Mouse (Mus musculus): ENCODE data around the gene Hpf1. TPM values are rescaled to one million over a fixed set of nuclear protein-coding genes. Genes with fewer than 3 reads are reported as not detected.

Hpf1 gene
- polyA plus RNA-seq, 1 experiment, result 59.5 TPM

DNA sequence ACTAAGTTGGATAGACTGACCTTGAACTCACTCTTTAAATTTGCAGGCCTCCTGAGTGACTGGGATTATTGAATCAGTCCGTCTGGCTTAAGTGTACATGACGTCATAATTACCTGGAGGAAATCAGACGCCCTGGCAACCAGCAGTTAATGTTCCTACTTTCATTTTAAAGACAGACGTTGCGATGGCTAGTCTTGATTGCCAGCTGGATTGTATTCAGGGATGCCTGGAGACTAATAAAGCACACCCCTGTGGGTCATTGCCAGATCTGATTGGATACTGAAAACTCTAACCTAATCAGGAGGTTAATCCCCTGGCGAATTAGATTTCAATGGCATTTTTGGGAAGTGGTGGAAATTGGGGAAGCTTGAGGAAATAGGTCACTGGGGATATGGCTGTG lies 3.5 kb upstream of the Hpf1 start:
- TF ChIP-seq CTCF (IDR thresholded peaks at IDR 0.05; ENCODE audit: control insufficient read depth, insufficient read depth, insufficient read length) (no peak), USF1 (IDR thresholded peaks at IDR 0.05; ENCODE audit: low read depth) (no peak), FOSL1 (IDR thresholded peaks at IDR 0.05; ENCODE audit: insufficient read depth, low read length, poor library complexity, severe bottlenecking) (no peak), MAX (IDR thresholded peaks at IDR 0.05) (no peak), MYOG (IDR thresholded peaks at IDR 0.05; ENCODE audit: control insufficient read depth, extremely low read depth, insufficient read length) (no peak), MYOD1 (IDR thresholded peaks at IDR 0.05; ENCODE audit: control insufficient read depth, insufficient read length, low read depth) (no peak), CEBPB (IDR thresholded peaks at IDR 0.05; ENCODE audit: low read depth) (no peak)
- Histone ChIP-seq H3K79me2 (ENCODE audit: control insufficient read depth, insufficient read depth) (peaks cover 14% of the 10 kb centered on the region), H3K27me3 (ENCODE audit: control insufficient read depth, insufficient read depth, insufficient read length) (no peaks in the 10 kb centered on the region), H3K79me3 (ENCODE audit: low read depth) (peaks cover 12% of the 10 kb centered on the region), H3K4me3 (ENCODE audit: insufficient read depth, poor library complexity, severe bottlenecking) (no peak overlapping the region), H3K36me3 (ENCODE audit: control insufficient read depth, insufficient read depth) (no peaks in the 10 kb centered on the region), H3ac (ENCODE audit: control insufficient read depth, insufficient read length, low read depth) (no peak overlapping the region)

GRCm38 (mm10) chr8:60889131-60889842 lies 931 bp upstream of the Hpf1 start:
- no peak overlapping the region for H3ac ChIP-seq (ENCODE audit: control insufficient read depth, insufficient read length, low read depth)
- TF ChIP-seq CTCF (IDR thresholded peaks at IDR 0.05; ENCODE audit: control insufficient read depth, insufficient read depth, insufficient read length) (no peak), USF1 (IDR thresholded peaks at IDR 0.05; ENCODE audit: low read depth) (no peak), FOSL1 (IDR thresholded peaks at IDR 0.05; ENCODE audit: insufficient read depth, low read length, poor library complexity, severe bottlenecking) (no peak), CEBPB (IDR thresholded peaks at IDR 0.05; ENCODE audit: low read depth) (no peak), MAX (IDR thresholded peaks at IDR 0.05) (no peak), MYOG (IDR thresholded peaks at IDR 0.05; ENCODE audit: control insufficient read depth, extremely low read depth, insufficient read length) (no peak), MYOD1 (IDR thresholded peaks at IDR 0.05; ENCODE audit: control insufficient read depth, insufficient read length, low read depth) (no peak)
- peaks cover 24% of the 10 kb centered on the region for H3K36me3 ChIP-seq (ENCODE audit: control insufficient read depth, insufficient read depth)
- H3K27me3 ChIP-seq (ENCODE audit: control insufficient read depth, insufficient read depth, insufficient read length), result no peaks in the 10 kb centered on the region
- H3K4me3 ChIP-seq (ENCODE audit: insufficient read depth, poor library complexity, severe bottlenecking), result no peak overlapping the region
- H3K79me3 ChIP-seq (ENCODE audit: low read depth), result peaks cover 38% of the 10 kb centered on the region
- peaks cover 40% of the 10 kb centered on the region for H3K79me2 ChIP-seq (ENCODE audit: control insufficient read depth, insufficient read depth)

GRCm38 (mm10) chr8:60890520-60890874 lies 279 bp downstream of the Hpf1 start:
- peaks cover 37% of the 10 kb centered on the region for H3K36me3 ChIP-seq (ENCODE audit: control insufficient read depth, insufficient read depth)
- H3K79me2 ChIP-seq (ENCODE audit: control insufficient read depth, insufficient read depth), result peaks cover 52% of the 10 kb centered on the region
- peaks cover 50% of the 10 kb centered on the region for H3K79me3 ChIP-seq (ENCODE audit: low read depth)
- TF ChIP-seq MYOD1 (IDR thresholded peaks at IDR 0.05; ENCODE audit: control insufficient read depth, insufficient read length, low read depth) (no peak), FOSL1 (IDR thresholded peaks at IDR 0.05; ENCODE audit: insufficient read depth, low read length, poor library complexity, severe bottlenecking) (no peak), USF1 (IDR thresholded peaks at IDR 0.05; ENCODE audit: low read depth) (no peak), MAX (IDR thresholded peaks at IDR 0.05) (no peak), MYOG (IDR thresholded peaks at IDR 0.05; ENCODE audit: control insufficient read depth, extremely low read depth, insufficient read length) (no peak), CTCF (IDR thresholded peaks at IDR 0.05; ENCODE audit: control insufficient read depth, insufficient read depth, insufficient read length) (no peak), CEBPB (IDR thresholded peaks at IDR 0.05; ENCODE audit: low read depth) (no peak)
- H3K4me3 ChIP-seq (ENCODE audit: insufficient read depth, poor library complexity, severe bottlenecking), result peak overlapping the region; percentile 74
- peak overlapping the region; percentile 99 for H3ac ChIP-seq (ENCODE audit: control insufficient read depth, insufficient read length, low read depth)
- H3K27me3 ChIP-seq (ENCODE audit: control insufficient read depth, insufficient read depth, insufficient read length), result no peaks in the 10 kb centered on the region

- no peaks in the 10 kb centered on the region for H3K27me3 ChIP-seq (ENCODE audit: control insufficient read depth, insufficient read depth, insufficient read length)
- peaks cover 49% of the 10 kb centered on the region for H3K36me3 ChIP-seq (ENCODE audit: control insufficient read depth, insufficient read depth)
- H3K79me2 ChIP-seq (ENCODE audit: control insufficient read depth, insufficient read depth), result peaks cover 65% of the 10 kb centered on the region
- TF ChIP-seq MAX (IDR thresholded peaks at IDR 0.05) (no peak), MYOD1 (IDR thresholded peaks at IDR 0.05; ENCODE audit: control insufficient read depth, insufficient read length, low read depth) (no peak), FOSL1 (IDR thresholded peaks at IDR 0.05; ENCODE audit: insufficient read depth, low read length, poor library complexity, severe bottlenecking) (no peak), CTCF (IDR thresholded peaks at IDR 0.05; ENCODE audit: control insufficient read depth, insufficient read depth, insufficient read length) (no peak)
- H3ac ChIP-seq (ENCODE audit: control insufficient read depth, insufficient read length, low read depth), result no peak overlapping the region
- H3K4me3 ChIP-seq (ENCODE audit: insufficient read depth, poor library complexity, severe bottlenecking), result no peak overlapping the region
- peaks cover 57% of the 10 kb centered on the region for H3K79me3 ChIP-seq (ENCODE audit: low read depth)
These were observed 1.5 kb downstream of the Hpf1 start for GRCm38 (mm10) chr8:60891757-60892156.

GRCm38 (mm10) chr8:60895878-60896277 lies 5.7 kb downstream of the Hpf1 start:
- TF ChIP-seq FOSL1 (IDR thresholded peaks at IDR 0.05; ENCODE audit: insufficient read depth, low read length, poor library complexity, severe bottlenecking), result no peak
- no peak for TF ChIP-seq MYOD1 (IDR thresholded peaks at IDR 0.05; ENCODE audit: control insufficient read depth, insufficient read length, low read depth)
- TF ChIP-seq MYOG (IDR thresholded peaks at IDR 0.05; ENCODE audit: control insufficient read depth, extremely low read depth, insufficient read length), result no peak
- TF ChIP-seq CEBPB (IDR thresholded peaks at IDR 0.05; ENCODE audit: low read depth), result no peak
- no peak for TF ChIP-seq USF1 (IDR thresholded peaks at IDR 0.05; ENCODE audit: low read depth)
- TF ChIP-seq CTCF (IDR thresholded peaks at IDR 0.05; ENCODE audit: control insufficient read depth, insufficient read depth, insufficient read length), result no peak
- no peak for TF ChIP-seq MAX (IDR thresholded peaks at IDR 0.05)
- Histone ChIP-seq H3K4me3 (ENCODE audit: insufficient read depth, poor library complexity, severe bottlenecking) (no peak overlapping the region), H3K36me3 (ENCODE audit: control insufficient read depth, insufficient read depth) (peaks cover 76% of the 10 kb centered on the region), H3ac (ENCODE audit: control insufficient read depth, insufficient read length, low read depth) (no peak overlapping the region), H3K79me2 (ENCODE audit: control insufficient read depth, insufficient read depth) (peaks cover 99% of the 10 kb centered on the region), H3K79me3 (ENCODE audit: low read depth) (peaks cover 85% of the 10 kb centered on the region), H3K27me3 (ENCODE audit: control insufficient read depth, insufficient read depth, insufficient read length) (no peaks in the 10 kb centered on the region)

Data from C2C12 (cell line).